Mouse (Mus musculus) macrophage (primary cell): ENCODE data around the gene Cfap100. TPM values are rescaled to one million over a fixed set of nuclear protein-coding genes. Genes with fewer than 3 reads are reported as not detected.

ENCODE experiments used
- H3K27ac ChIP-seq: fragments of 350-480 bp; formaldehyde crosslinking; 2 replicates; pipeline ENCODE4 v1.9.0; 2021
- H3K36me3 ChIP-seq: fragments of 350-480 bp; formaldehyde crosslinking; 2 replicates; pipeline ENCODE4 v1.9.0; 2021; ENCODE audit errors: inconsistent target
- H3K4me3 ChIP-seq: fragments of 350-480 bp; formaldehyde crosslinking; 2 replicates; pipeline ENCODE4 v1.9.0; 2021; ENCODE audit errors: inconsistent target
- H3K79me2 ChIP-seq: fragments of 350-480 bp; formaldehyde crosslinking; 2 replicates; pipeline ENCODE4 v1.9.0; 2021; ENCODE audit errors: inconsistent target
- WGBS: methylation state at CpG from one replicate; pipeline ENCODE4 v1.1.7; 2026; ENCODE audit warnings: inconsistent platforms; ENCODE audit not compliant: missing documents; 5-methylcytosine and 5-hydroxymethylcytosine counted together
- polyA plus RNA-seq: library from polyadenylated mRNA; stranded (reverse); fragments of 250-400 nt; gene quantifications from 3 replicates; pipeline ENCODE4 v1.2.4, GENCODE M21; 2018; ENCODE audit warnings: inconsistent platforms
- total RNA-seq, 78 experiments: library from RNA; depleted of rRNA; stranded (reverse); fragments of 250-400 nt; gene quantifications; 1 replicate in 9 of 78; 2 replicates in 24 of 78; 3 replicates in 43 of 78; 4 replicates in 2 of 78; pipeline ENCODE4 v1.2.4; 2018; ENCODE audit warnings: inconsistent platforms in 56 of 78

Cfap100 gene
- total RNA-seq (2018; cell fraction: chromatin; rRNA removed) = not detected
- not detected for total RNA-seq (2018; cell fraction: cytosol; rRNA removed)
- total RNA-seq (2018; cell fraction: nucleus; rRNA removed) = not detected
- polyA plus RNA-seq = not detected in 3 replicates

DNA sequence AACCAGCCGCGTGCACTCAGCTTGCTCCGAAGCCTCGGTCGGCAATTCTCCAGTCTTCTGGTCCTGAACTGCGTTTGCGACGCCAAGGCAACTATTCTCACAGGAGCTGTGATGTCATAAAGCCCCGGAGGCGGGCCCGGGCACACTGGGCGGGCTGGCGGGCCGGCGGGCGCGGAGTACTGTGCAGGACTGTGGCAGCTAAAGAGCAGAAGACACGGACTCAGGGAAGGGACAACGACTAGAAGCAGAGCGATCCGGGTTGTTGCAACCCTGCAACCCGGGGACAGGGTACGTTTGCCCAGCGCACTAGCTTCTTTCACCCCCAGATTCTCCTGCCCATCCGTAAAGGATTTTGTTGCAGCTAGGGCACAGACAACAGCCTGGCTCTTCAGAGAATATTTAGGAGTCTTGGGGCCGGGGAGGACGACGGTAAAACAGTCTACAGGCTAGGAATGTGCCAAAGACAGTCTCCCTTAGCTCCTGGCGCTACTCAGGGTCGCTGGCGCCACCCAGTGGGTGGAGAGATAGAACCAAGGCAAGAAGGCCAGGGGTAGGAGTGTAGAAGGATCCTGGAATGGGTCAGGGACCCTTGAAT, at the start of gene Cfap100:
TSS of gene Cfap100 (minus strand) at position 418 of the 595 bp plus-strand sequence.
- no peaks in the 10 kb centered on the region for H3K36me3 ChIP-seq
- no peak within 1 kb of the TSS for H3K27ac ChIP-seq
- no peak within 1 kb of the TSS for H3K4me3 ChIP-seq
- under 1% methylated on average over 31 of the region's 31 CpGs for WGBS
- H3K79me2 ChIP-seq = no peaks in the 10 kb centered on the region

DNA sequence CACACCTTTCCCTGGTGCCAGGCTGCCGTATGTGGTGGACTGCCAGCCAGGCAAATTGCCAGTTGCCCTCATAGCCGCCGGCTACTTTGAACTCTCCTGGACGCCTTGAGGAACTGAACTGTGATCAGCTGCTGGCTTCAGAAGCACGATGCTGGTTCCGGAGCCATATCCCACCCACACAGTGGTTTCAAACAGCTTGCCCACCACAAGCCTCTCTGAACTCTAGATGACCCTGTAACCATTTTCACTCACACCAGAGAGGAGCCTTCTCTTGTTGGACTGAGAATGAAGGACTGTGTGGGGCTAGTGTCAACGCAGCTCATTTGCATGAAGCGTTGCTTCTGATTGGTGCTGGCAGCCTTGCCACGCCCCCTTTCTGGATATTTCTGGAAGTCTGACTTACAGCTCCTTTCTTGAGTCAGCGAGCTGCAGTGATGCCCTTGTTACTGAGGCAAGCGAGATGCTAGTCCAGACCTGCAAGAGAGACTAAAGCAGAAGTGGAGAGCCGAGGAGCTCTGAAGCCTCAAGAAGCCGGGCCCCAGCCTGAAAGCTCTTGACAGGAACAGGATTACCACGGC, 48.4 kb upstream of the Cfap100 start:
- Histone ChIP-seq H3K36me3 (no peaks in the 10 kb centered on the region), H3K79me2 (no peaks in the 10 kb centered on the region), H3K4me3 (no peak overlapping the region), H3K27ac (no peak overlapping the region)
- WGBS = 21% methylated on average over 14 of the region's 14 CpGs

DNA sequence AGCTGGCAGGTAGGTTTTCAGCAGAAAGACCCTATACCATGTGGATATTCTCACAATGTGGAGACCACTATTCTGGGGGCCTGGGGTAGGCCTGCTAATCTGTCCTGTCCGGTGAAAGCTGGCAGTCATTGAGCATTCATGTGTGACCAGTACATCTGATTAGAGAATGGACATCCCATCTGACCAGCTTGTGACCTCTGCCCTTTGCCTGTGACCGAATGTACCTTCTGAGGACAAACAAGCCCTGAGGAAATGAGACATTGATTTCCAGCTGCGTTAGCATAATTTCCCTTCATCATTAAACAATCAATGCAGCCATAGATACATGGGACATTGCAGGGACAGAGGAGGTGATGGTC, 47.2 kb upstream of the Cfap100 start:
- 93% methylated on average over 2 of the region's 3 CpGs for WGBS
- Histone ChIP-seq H3K79me2 (no peaks in the 10 kb centered on the region), H3K36me3 (no peaks in the 10 kb centered on the region), H3K4me3 (no peak overlapping the region), H3K27ac (no peak overlapping the region)

DNA sequence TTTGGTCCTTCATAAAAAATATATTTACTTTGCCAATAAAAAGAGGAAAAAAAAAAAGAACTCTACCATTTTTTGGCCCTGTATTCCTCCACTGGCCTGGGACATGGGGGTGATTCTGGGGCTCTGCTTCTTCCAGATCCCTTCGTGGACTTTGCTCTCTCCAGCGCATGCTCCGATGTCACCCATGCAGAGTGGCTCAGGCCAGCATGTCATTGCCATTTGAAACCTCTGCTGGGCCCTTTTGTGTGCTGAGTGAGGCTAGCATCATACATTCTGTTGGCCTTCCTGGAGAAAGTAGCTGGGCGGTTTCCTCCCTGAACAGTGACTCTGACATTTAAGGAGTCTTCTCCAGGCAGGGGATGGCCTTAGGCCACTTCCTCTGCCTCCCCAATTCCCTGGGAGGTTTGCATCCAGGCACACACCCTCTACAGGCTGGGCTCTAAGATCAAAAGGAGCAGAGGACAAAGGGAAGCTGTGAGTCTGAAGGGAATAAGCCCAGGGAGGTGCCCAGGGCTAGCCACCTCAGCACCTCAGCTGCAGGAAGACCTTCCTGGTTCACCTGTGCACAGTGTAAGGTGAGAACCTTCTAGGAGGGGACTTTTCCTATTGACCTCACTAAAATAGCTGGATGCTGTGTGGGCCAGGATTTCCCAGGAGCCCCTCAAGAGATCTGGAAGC, 46.7 kb upstream of the Cfap100 start:
- Histone ChIP-seq H3K4me3 (no peak overlapping the region), H3K79me2 (no peaks in the 10 kb centered on the region), H3K27ac (no peak overlapping the region), H3K36me3 (no peaks in the 10 kb centered on the region)
- 86% methylated on average over 4 of the region's 4 CpGs for WGBS

DNA sequence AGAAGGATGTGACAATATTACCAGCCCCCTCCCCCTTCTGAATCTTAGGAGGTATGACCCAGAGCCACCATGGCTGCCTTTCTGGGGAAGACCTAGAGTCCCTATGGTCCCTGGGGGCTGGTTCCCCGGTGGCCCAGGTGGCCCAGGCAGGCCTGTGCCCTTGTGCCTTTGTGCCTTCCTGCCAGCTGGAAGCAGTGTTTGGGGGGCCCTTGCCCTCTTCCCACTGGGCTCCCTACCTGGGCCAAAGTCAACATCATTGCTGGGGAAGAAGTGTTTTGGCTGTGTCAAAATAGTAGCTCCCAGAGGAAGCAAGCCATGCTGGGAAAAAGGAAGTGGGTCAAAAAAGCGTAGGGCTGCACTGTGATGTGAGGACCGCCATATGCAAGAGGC, 45.8 kb upstream of the Cfap100 start:
- H3K36me3 ChIP-seq = no peaks in the 10 kb centered on the region
- H3K4me3 ChIP-seq = no peak overlapping the region
- H3K27ac ChIP-seq = no peak overlapping the region
- 88% methylated on average over 3 of the region's 3 CpGs for WGBS
- no peaks in the 10 kb centered on the region for H3K79me2 ChIP-seq

DNA sequence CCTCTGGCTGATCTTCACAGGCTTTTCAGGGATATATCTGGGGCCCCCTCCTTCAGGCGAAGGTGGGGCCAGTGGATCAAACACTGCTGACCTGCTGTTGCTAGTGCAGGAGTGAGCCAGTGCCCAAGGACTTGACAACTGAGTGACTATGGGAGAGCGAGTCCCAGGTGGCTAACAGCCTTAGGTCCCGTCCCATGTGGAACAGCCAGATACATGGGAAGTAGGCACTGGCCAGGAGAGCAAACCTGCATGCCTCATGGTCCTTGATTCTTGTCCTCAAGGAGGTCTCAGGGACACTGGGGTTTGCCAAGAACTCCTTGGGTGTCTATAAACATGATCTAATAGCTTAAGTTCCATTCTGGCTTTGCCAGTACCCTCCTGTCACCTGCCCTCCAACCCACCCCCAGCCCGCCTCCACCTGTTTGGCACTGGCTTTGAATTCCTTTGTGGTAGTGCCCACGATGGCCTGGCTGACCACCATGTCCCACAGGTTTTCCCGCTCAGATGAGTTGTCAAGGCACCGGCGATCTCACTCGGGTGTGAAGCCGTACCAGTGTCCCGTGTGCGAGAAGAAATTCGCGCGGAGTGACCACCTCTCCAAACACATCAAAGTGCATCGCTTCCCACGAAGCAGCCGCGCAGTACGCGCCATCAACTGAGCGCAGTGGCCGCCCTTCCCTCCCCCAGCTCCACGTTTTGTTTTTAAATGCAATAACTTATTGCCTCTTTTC, 45.2 kb upstream of the Cfap100 start:
- no peaks in the 10 kb centered on the region for H3K36me3 ChIP-seq
- no peak overlapping the region for H3K4me3 ChIP-seq
- WGBS = 95% methylated on average over 24 of the region's 24 CpGs
- no peaks in the 10 kb centered on the region for H3K79me2 ChIP-seq
- H3K27ac ChIP-seq = no peak overlapping the region

DNA sequence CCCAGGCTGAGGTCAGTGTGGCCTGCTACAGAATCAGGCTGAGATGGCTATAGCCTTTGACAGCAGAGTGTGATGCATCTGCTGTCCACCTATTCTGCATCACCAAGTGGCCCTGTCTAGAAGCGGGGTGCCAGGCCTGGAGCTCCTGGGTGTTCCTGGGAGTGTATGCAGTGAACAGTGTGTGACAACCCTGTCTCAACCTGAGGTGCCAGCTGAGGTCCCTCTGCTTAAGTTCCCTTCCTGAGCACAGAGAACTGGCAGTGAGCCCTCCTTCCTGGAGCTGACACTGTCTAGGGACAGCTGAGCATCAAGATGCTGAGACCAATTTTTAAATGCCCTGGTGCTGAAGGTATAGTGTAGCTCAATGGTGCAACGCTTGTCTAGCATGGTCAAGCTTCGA, 44.1 kb upstream of the Cfap100 start:
- Histone ChIP-seq H3K4me3 (no peak overlapping the region), H3K79me2 (no peaks in the 10 kb centered on the region), H3K36me3 (no peaks in the 10 kb centered on the region), H3K27ac (no peak overlapping the region)
- WGBS = 94% methylated on average over 3 of the region's 3 CpGs

DNA sequence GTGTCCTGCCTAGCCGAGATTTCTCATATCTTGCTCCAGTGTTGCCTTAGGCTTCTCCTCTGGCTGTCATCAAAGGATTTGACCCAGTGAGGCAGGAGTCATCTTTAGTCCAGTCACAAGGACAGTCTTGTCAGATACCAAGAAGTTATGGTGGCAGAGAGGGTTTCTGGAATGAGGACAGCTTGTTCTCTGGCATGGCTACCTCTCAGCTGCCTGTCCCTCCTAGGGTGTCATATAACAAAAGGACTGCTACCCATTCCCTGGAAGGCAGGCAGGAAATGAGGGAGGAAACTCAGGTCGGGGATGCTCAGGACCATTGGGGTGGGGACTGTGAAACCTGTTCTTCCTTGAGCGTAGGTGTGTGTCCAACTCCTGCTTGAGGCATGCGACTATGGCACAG, 43.5 kb upstream of the Cfap100 start:
- Histone ChIP-seq H3K4me3 (no peak overlapping the region), H3K79me2 (no peaks in the 10 kb centered on the region), H3K27ac (no peak overlapping the region), H3K36me3 (no peaks in the 10 kb centered on the region)
- WGBS = 78% methylated on average over 4 of the region's 4 CpGs

DNA sequence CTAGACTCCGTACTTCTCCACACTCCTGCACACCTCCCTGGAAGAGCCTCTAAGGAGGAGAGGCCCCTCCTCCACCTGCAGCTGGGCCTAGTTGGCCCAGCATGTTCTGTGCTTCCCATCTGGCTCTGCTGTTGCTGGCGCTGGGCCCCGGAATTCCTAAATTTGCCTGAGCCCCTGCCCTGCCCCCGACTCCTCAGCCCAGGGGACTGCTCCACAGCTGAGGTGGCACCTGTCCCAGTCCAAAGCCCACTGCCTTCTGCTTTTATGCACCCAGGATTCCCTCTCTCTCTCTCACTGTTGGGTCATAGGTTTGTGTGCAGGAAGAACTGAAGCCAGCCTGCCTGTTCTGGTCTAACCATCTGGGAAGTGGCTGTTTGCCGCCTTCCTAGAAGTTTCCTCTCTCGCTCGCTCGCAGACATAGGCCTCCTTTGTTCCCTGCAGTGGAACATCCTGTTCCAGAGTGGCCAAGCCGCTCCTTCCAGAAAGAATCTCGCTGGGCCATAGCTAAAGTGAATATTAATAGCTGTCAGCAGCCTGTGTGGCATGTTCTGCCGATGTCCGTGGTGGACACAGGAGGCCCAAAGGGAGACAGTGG, 42.4 kb upstream of the Cfap100 start:
- H3K79me2 ChIP-seq = no peaks in the 10 kb centered on the region
- no peaks in the 10 kb centered on the region for H3K36me3 ChIP-seq
- H3K4me3 ChIP-seq = no peak overlapping the region
- H3K27ac ChIP-seq = no peak overlapping the region
- WGBS = 91% methylated on average over 12 of the region's 12 CpGs

DNA sequence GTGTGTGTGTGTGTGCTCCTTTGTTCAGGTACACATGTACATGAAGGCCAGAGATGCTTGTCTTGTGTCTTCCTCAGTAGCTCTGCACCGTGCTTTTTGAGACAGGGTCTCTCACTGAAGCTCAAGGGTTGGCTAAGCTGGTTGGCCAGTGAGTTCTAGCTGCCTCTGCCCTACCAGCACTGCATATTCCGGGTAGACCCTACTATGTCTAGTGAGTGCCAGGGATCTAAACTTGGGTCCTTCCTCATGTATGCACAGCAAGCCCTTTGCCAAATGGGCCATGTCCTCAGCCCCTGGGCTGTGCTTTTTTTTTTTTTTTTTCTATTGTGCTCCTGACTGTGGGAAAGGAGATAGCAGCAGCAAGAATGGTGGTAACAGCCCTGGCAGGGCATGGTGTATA, 41.7 kb upstream of the Cfap100 start:
- H3K36me3 ChIP-seq = no peaks in the 10 kb centered on the region
- no peak overlapping the region for H3K4me3 ChIP-seq
- WGBS = 91% methylated on average over 2 of the region's 2 CpGs
- H3K27ac ChIP-seq = no peak overlapping the region
- no peaks in the 10 kb centered on the region for H3K79me2 ChIP-seq

DNA sequence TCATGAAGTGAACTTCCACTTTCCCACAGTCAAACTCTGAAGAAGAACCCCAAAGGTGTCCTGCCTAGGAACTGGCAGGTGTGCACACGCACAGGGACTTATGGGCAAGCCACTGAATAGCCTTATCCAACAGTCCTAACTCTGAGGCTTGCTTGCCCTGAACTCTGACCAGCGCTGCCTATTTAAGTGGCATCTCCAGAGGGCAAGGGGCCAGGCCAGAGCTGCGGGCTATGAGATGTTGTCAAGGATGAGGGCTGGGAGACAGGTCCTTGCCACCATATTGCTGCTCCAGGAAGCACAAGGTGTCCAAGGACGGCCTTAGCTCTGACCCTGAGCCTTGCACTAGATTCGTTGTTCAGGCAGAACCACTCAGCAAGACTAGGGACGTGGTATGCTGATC, 40.4 kb upstream of the Cfap100 start:
- WGBS = 89% methylated on average over 6 of the region's 6 CpGs
- H3K36me3 ChIP-seq = no peaks in the 10 kb centered on the region
- H3K4me3 ChIP-seq = no peak overlapping the region
- H3K27ac ChIP-seq = no peak overlapping the region
- no peaks in the 10 kb centered on the region for H3K79me2 ChIP-seq

DNA sequence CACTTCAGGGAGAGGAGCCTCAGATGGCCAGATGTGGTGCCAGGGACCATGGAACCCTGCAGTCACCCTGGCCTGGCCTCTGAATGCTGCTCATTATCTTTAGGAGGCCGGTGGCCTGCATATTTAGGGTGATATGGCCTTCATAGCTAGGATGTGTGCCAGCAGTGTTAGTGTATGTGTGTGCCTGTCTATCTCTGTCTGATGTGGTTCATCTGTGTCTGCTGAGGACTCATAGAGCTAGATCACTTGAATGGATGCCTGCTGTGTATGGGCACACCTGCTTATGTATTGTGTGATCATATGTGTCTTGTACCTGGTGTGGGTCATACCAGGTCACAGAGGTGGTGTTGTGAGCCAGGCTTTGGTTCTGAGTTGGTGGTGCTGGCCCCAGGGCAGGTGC, 39.6 kb upstream of the Cfap100 start:
- no peaks in the 10 kb centered on the region for H3K36me3 ChIP-seq
- H3K27ac ChIP-seq = no peak overlapping the region
- no peak overlapping the region for H3K4me3 ChIP-seq
- no peaks in the 10 kb centered on the region for H3K79me2 ChIP-seq
- WGBS = 90% methylated on average over 1 of the region's 1 CpGs

DNA sequence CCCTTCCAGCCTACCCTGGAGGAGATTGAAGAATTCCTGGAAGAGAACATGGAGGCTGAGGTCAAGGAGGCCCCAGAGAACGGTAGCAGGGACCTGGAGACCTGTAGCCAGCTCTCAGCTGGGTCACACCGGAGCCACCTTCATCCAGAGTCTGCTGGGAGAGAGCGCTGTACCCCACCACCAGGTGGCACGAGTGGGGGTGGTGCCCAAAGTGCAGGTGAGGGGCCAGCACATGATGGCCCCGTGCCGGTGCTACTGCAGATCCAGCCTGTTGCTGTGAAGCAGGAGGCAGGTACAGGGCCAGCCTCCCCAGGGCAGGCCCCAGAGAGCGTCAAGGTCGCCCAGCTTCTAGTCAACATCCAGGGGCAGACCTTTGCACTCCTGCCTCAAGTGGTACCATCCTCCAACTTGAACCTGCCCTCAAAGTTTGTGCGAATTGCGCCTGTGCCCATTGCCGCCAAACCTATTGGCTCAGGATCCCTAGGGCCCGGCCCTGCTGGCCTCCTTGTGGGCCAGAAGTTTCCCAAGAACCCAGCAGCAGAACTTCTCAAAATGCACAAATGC, 38.3 kb upstream of the Cfap100 start:
- no peak overlapping the region for H3K4me3 ChIP-seq

DNA sequence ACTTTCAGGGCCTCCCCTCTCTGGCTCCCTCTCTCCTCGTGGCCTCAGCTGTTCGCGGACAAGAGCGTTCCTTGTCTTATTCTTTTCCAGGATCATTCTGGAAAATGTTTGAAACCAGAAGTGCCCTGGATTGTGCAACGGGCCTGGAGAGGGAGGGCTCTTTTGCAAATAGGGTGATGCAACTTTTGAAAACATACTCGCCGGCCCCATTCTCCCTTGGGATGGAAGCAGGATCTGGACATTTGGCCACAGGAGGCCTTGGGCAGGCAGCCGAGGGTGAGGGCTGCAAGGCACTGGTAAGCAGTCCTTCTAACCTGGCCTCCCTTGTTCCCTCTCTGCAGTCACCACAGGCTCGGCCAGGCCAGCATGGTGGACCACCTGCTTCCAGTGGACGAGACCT, 37.5 kb upstream of the Cfap100 start:
- 65% methylated on average over 7 of the region's 10 CpGs for WGBS
- Histone ChIP-seq H3K27ac (no peak overlapping the region), H3K4me3 (no peak overlapping the region)

More for the DNA sequence above, 38.3 kb upstream of the Cfap100 start:
- 96% methylated on average over 10 of the region's 12 CpGs for WGBS
- Histone ChIP-seq H3K79me2 (no peaks in the 10 kb centered on the region), H3K36me3 (no peaks in the 10 kb centered on the region), H3K27ac (no peak overlapping the region)

More for the DNA sequence above, 37.5 kb upstream of the Cfap100 start:
- no peaks in the 10 kb centered on the region for H3K36me3 ChIP-seq
- no peaks in the 10 kb centered on the region for H3K79me2 ChIP-seq
